Mouse (Mus musculus): Measurements from ENCODE around the gene B4galnt3. TPM values are rescaled to one million over a fixed set of nuclear protein-coding genes. Genes with fewer than 3 reads are reported as not detected.

B4galnt3 gene
- total and polyA plus RNA-seq, 2 experiments = 1.2 TPM

- 24% methylated on average over 15 of the region's 15 CpGs for WGBS
- peak; percentile 69 for DNase-seq (ENCODE audit: extremely low read depth, low read depth, low spot score)
- peaks cover 16% of the 10 kb centered on the region for H3K4me1 ChIP-seq (ENCODE audit: control insufficient read depth, insufficient read depth, low read length)
- peak overlapping the region; percentile 2; the same call in 1 of the 2 replicates for H3K9ac ChIP-seq (ENCODE audit: low read depth, low read length)
- no peaks in the 10 kb centered on the region for H3K36me3 ChIP-seq (ENCODE audit: control insufficient read depth, insufficient read depth, low read length)
- no peaks in the 10 kb centered on the region for H3K79me2 ChIP-seq (ENCODE audit: control insufficient read depth, insufficient read depth, low read length)
- no peak for TF ChIP-seq CTCF (IDR thresholded peaks at IDR 0.05; ENCODE audit: low read depth, low read length)
- no peak for TF ChIP-seq POLR2A (IDR thresholded peaks at IDR 0.05; ENCODE audit: extremely low read depth, insufficient read depth, low read length)
- H3K4me3 ChIP-seq (ENCODE audit: insufficient read depth, low read depth, low read length) = peak overlapping the region; percentile 23; the same call in 1 of the 2 replicates
- peak overlapping the region; percentile 59 for H3K27ac ChIP-seq (replicated peaks; ENCODE audit: insufficient read depth, low read depth, low read length)
- H3K27me3 ChIP-seq (ENCODE audit: control insufficient read depth, insufficient read depth, low read length) = no peaks in the 10 kb centered on the region
These were observed 102.0 kb downstream of the B4galnt3 start for GRCm38 (mm10) chr6:120192211-120192870.

DNA sequence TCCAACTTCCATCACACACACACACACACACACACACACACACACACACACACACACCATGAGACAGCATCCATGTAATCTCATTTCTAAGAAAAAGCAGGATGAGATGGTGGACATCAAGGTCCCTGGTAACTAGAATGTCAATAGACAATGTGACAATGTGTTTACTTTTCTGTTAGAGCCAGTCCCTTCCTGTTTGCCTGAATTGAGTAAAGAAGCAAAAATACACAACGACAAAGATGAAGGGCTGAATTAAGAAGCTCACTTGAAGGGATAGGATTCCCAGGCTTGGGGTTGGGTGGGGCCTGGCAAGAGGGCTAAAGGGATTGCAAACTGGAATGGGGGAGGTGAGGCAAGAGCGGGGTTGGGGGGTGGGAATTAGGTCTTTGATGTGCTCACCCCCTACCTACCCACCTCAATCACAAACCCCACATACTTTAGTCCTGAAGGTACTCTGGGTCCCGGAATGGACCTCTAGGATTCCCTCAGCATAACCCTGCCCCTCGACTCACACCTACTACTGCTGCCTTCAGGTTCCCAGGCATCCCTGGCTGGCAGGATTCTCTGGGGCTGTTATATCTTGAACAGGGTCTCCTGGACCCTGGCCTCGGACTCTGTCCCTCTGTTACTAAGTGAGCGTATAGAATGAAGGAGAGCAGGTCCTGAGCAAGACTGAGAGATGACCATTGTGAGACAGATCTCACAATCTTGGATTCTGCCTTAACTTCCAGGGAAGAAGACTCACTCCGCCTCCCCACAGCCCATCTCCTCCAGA, 102.8 kb downstream of the B4galnt3 start:
- 47% methylated on average over 7 of the region's 7 CpGs for WGBS
- H3K27ac ChIP-seq (replicated peaks; ENCODE audit: insufficient read depth, low read depth, low read length) = peak overlapping the region; percentile 72
- no peaks in the 10 kb centered on the region for H3K36me3 ChIP-seq (ENCODE audit: control insufficient read depth, insufficient read depth, low read length)
- H3K4me1 ChIP-seq (ENCODE audit: control insufficient read depth, insufficient read depth, low read length) = peaks cover 16% of the 10 kb centered on the region
- DNase-seq (ENCODE audit: extremely low read depth, low read depth, low spot score) = peak; percentile 65
- TF ChIP-seq POLR2A (IDR thresholded peaks at IDR 0.05; ENCODE audit: extremely low read depth, insufficient read depth, low read length) (no peak), CTCF (IDR thresholded peaks at IDR 0.05; ENCODE audit: low read depth, low read length) (no peak)
- peak overlapping the region; percentile 2; the same call in 1 of the 2 replicates for H3K9ac ChIP-seq (ENCODE audit: low read depth, low read length)
- H3K4me3 ChIP-seq (ENCODE audit: insufficient read depth, low read depth, low read length) = no peak overlapping the region
- H3K27me3 ChIP-seq (ENCODE audit: control insufficient read depth, insufficient read depth, low read length) = no peaks in the 10 kb centered on the region
- H3K79me2 ChIP-seq (ENCODE audit: control insufficient read depth, insufficient read depth, low read length) = no peaks in the 10 kb centered on the region

DNA sequence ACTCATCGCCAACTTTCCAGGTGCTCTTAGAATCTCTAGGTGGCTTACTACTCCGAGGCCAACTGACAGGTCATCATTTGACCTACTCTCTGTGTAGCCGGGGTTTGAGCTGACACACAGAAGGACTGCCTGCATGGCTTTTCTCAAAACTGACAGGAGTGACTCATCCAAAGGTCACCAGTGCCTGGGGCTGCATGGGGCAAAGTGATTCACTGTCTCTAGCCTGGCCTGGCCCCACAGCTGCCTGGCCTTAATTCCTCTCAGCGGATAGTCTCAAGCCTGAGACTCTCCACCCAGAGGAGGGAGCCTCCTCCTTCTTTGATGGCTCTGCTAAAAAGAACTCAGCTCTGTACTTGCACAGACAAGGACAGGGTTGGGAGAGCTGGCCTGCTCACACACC, 103.4 kb downstream of the B4galnt3 start:
- H3K27me3 ChIP-seq (ENCODE audit: control insufficient read depth, insufficient read depth, low read length) = no peaks in the 10 kb centered on the region
- H3K4me1 ChIP-seq (ENCODE audit: control insufficient read depth, insufficient read depth, low read length) = peaks cover 16% of the 10 kb centered on the region
- TF ChIP-seq POLR2A (IDR thresholded peaks at IDR 0.05; ENCODE audit: extremely low read depth, insufficient read depth, low read length) (no peak), CTCF (IDR thresholded peaks at IDR 0.05; ENCODE audit: low read depth, low read length) (no peak)
- no peaks in the 10 kb centered on the region for H3K79me2 ChIP-seq (ENCODE audit: control insufficient read depth, insufficient read depth, low read length)
- peak overlapping the region; percentile 72 for H3K27ac ChIP-seq (replicated peaks; ENCODE audit: insufficient read depth, low read depth, low read length)
- 52% methylated on average over 4 of the region's 4 CpGs for WGBS
- H3K36me3 ChIP-seq (ENCODE audit: control insufficient read depth, insufficient read depth, low read length) = no peaks in the 10 kb centered on the region
- peak; percentile 19 for DNase-seq (ENCODE audit: extremely low read depth, low read depth, low spot score)
- no peak overlapping the region for H3K9ac ChIP-seq (ENCODE audit: low read depth, low read length)
- no peak overlapping the region for H3K4me3 ChIP-seq (ENCODE audit: insufficient read depth, low read depth, low read length)

DNA sequence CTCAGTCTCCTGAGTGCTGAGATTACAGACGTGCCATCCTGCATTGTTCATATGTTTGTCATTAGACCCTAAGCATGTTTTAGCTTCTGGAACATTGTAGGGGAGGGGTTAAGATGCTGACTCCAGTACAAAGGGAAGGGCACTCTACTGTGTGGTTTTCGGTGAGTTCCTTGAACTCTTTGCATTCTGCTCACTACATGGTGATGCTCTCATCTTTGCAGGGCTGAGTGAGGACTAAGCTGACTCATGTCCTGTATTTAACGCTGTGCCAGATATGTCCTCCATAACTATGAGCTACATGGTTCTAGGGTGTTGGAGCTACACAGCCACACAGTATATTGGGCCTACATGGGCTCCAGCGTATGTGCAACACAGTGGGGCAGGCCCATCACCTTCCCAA, 104.0 kb downstream of the B4galnt3 start:
- 91% methylated on average over 4 of the region's 4 CpGs for WGBS
- Histone ChIP-seq H3K9ac (ENCODE audit: low read depth, low read length) (no peak overlapping the region), H3K4me1 (ENCODE audit: control insufficient read depth, insufficient read depth, low read length) (peaks cover 16% of the 10 kb centered on the region), H3K27ac (replicated peaks; ENCODE audit: insufficient read depth, low read depth, low read length) (no peak overlapping the region), H3K27me3 (ENCODE audit: control insufficient read depth, insufficient read depth, low read length) (no peaks in the 10 kb centered on the region), H3K79me2 (ENCODE audit: control insufficient read depth, insufficient read depth, low read length) (no peaks in the 10 kb centered on the region), H3K4me3 (ENCODE audit: insufficient read depth, low read depth, low read length) (no peak overlapping the region), H3K36me3 (ENCODE audit: control insufficient read depth, insufficient read depth, low read length) (no peaks in the 10 kb centered on the region)
- DNase-seq (ENCODE audit: extremely low read depth, low read depth, low spot score) = no peak
- TF ChIP-seq POLR2A (IDR thresholded peaks at IDR 0.05; ENCODE audit: extremely low read depth, insufficient read depth, low read length) = no peak
- no peak for TF ChIP-seq CTCF (IDR thresholded peaks at IDR 0.05; ENCODE audit: low read depth, low read length)

- DNase-seq (ENCODE audit: extremely low read depth, low read depth, low spot score) = no peak
- Histone ChIP-seq H3K79me2 (ENCODE audit: control insufficient read depth, insufficient read depth, low read length) (no peaks in the 10 kb centered on the region), H3K9ac (ENCODE audit: low read depth, low read length) (no peak overlapping the region), H3K4me3 (ENCODE audit: insufficient read depth, low read depth, low read length) (no peak overlapping the region), H3K27me3 (ENCODE audit: control insufficient read depth, insufficient read depth, low read length) (no peaks in the 10 kb centered on the region), H3K36me3 (ENCODE audit: control insufficient read depth, insufficient read depth, low read length) (no peaks in the 10 kb centered on the region), H3K27ac (replicated peaks; ENCODE audit: insufficient read depth, low read depth, low read length) (no peak overlapping the region), H3K4me1 (ENCODE audit: control insufficient read depth, insufficient read depth, low read length) (peaks cover 16% of the 10 kb centered on the region)
- no peak for TF ChIP-seq CTCF (IDR thresholded peaks at IDR 0.05; ENCODE audit: low read depth, low read length)
- TF ChIP-seq POLR2A (IDR thresholded peaks at IDR 0.05; ENCODE audit: extremely low read depth, insufficient read depth, low read length) = no peak
- 93% methylated on average over 5 of the region's 5 CpGs for WGBS
These were observed 105.1 kb downstream of the B4galnt3 start for GRCm38 (mm10) chr6:120189287-120189686.

Measured in liver, adult 2 months (tissue).